Mouse (Mus musculus): ENCODE data around the gene Chka.

The Chka gene

DNA sequence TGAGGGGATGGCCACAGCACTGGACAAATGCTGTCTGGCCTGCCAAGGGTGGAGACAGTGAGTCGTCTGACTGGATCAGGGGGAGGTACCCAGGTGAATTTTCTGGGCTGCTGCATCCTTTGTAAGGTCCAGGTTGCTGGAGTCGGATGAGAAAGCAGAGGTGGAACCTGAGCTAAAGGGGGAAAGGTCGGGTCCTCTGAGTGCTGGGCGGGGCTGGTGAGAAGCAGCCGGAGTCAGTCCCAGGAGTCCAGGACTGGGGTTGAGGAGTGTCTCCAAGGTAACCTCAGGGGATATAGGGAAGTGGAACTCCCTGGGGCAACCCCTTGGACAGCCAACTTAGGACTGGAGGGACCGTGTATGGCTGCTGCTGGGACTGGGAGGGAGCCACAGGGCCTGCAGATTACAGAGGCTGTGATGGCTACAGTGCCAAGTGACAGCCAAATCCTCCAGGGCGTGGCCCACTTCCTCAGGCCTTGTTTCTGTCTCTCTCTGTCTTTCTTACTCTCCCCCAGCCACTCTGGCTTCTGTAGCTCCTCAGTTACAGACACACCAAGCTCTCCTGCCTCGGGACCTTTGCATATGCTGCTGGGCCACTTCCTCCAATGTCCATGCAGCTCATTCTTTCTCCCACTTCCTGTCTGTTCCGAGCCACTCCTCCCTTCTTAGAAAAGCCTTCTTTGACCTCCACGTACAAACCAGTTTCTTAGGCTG is 71.2 kb downstream of the Chka start:
- 66% methylated on average over 10 of the region's 10 CpGs for WGBS

- whole genome bisulfite sequencing, result 60% methylated on average over 13 of the region's 13 CpGs
Measured at GRCm38 (mm10) chr19:3923586-3923985, 72.0 kb downstream of the Chka start.

DNA sequence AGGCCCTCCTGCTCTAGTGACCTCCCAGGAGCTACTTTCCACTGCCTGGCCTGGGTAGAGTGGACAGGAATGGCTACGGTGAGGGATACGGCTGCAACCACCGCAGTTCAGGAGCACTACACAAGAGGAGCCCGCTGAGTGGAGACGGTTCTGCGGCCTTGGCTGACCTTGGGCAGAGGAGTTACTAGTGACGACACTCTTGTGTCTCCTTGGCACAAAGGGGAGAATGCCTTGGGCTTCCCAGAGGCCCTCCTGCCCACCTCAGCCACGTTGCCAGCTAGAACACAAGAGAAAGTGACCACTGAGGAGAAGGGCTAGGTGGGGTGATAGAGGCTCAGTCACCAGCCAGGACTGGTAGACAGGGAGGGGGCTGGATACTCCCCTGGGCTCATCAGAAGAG is 72.6 kb downstream of the Chka start:
- 82% methylated on average over 8 of the region's 8 CpGs for WGBS

DNA sequence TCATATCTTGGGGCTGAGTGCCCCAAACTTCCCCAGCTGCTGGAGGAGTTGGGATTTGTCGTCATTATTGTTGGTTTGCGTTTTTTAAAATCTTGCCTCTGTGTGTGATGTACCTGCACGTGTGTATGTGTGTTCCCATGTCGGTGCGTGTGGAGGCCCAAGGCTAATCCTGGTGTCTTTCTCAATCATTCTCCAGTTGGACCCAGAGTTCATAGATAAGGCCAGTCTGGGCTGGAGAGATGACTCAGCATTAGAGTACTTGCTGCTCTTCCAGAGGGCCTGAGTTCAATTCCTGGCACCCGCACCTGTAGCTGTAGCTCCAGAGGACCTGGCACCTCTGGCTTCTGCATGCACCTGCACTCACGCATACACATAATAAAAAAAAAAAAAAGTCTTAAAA is 73.3 kb downstream of the Chka start:
- WGBS, result 97% methylated on average over 7 of the region's 7 CpGs

DNA sequence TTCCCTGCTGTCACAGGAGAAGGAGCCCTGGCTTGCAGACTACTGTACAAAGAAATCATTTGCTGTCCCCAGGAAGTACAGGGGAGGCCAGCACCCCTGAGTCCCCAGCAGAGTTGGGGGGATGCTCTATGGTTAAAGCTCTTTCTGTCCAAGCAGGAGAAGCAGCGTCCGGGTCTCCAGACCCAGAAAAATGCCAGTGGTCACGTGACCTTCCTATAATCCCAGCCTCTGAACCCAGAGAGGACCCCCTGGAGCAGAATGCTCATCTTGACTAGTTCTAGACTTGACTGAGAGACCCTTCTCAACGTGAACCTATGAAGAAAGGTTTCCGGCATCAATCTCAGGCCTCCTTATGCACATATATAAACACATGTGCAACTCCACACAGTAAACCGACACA is 74.3 kb downstream of the Chka start:
- WGBS, result 92% methylated on average over 6 of the region's 6 CpGs

DNA sequence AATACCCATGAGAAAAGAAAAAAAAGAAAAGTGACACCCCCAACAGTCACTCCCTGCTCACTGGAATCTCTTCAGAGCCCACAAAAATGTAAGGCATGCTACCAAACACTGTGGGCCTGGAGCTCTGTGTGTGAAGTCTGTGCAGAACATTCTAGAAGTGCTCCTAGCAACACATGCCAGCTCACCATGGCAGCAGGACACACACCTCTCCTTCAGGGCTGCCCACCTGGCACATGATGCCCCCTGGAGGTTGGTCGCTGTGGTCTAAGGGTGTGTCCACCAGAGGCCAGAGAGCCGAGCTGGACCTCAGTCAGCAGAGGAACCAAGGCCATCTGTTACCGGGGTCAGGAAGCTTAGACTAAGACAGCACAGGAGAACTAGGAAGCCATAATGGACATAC is 74.7 kb downstream of the Chka start:
- WGBS, result 74% methylated on average over 3 of the region's 3 CpGs

- WGBS, result 74% methylated on average over 6 of the region's 6 CpGs
Measured at GRCm38 (mm10) chr19:3926685-3927084, 75.1 kb downstream of the Chka start.

GRCm38 (mm10) chr19:3927989-3928388 is 76.4 kb downstream of the Chka start:
- 89% methylated on average over 4 of the region's 4 CpGs for WGBS

GRCm38 (mm10) chr19:3928779-3929178 is 77.2 kb downstream of the Chka start:
- WGBS, result 63% methylated on average over 4 of the region's 4 CpGs

DNA sequence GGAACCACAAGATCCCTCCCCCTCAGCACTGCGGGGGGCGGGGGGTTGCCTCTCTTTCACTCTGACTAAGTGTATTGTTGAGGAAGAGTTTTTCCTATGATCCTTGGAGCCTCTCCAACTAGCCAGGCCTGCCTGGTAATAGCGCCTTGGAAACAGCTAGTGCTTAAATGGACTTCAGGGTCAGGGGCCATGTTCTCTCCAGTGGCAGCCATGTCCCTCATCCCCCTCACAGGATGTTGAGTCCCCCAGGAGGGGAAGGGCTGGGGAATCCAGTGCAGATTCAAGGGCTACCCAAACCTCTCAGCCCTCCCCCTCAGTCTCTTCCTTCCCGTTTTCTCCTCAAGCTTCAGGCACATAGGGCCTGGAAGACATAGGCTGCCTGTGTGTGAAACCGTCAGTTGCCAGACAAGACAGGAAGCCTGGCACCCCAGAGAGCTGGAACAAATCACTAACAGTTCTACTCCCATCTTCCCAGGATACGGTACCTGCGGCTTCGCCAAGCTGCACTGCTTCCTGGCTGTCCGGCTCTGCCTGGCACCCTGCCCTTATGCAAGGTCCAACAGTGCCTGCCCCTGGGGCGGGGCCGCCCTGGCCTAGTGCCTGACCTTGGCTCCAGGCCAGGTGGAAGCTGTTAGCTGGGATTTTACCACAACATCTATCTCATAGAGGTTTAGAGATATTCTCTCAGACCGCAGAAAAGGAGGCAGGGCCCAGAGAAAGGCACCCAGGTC is 77.8 kb downstream of the Chka start, which contains the start of gene Aldh3b1:
TSS of gene Aldh3b1 (minus strand) at position 598 of the 731 bp plus-strand sequence.
- 30% methylated on average over 12 of the region's 12 CpGs for WGBS

DNA sequence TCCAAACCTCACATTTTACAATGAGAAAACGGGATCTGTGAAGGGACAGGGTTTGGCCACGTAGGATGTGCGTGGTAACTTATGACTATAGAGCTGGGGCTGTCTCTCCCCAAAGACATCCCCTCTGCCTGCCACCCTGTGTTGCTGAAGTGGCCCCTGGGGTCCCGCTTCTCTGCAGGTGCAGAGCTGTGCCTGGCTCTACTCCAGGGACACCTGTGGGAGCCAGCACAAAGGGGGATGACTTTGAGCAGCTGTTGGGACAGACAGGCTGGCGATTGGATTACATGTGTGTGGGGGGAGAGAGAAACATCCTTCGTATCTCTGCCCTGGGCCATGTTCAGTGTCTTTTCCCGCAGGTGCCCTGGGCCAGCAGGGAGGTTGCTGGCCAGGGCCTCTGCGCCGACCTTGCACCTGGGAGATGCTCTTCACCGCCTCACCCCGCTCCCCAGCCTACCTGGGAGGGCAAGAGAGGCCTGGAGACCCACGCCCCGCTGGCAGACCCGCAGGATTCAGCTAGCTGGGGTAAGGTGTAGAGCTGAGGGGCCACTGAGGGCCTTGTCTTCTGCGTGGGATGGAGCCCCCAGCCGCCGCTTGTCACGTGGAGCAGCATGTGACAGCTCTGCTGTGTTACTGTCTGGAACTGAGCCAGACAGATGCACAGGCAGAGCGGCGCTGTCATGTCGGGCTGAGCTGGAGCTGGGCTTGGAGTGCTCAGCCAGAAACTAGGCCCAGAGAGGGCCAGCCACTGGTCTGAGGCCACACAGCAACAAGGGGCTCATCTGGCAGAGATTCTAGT is 78.9 kb downstream of the Chka start:
- 70% methylated on average over 21 of the region's 21 CpGs for WGBS

DNA sequence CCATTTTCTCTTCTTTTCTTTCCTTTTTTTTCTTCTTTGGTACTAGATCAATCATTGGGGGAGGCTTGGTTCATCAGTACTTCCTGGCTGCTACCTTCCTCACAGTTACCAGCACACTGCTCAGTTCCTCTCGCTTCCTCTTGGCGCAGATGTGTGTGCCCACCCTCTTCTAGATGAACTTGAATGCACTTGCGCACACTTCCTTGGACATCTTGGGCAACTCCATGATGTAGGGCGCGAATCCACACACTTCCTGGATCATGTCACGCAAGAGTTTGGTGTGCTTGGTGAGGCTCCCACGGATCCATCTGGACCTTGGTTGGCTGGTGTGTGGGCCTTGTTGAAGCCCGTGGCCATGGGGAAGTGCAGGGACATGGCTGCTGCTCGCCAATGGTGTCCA is 80.1 kb downstream of the Chka start:
- 86% methylated on average over 9 of the region's 9 CpGs for WGBS

DNA sequence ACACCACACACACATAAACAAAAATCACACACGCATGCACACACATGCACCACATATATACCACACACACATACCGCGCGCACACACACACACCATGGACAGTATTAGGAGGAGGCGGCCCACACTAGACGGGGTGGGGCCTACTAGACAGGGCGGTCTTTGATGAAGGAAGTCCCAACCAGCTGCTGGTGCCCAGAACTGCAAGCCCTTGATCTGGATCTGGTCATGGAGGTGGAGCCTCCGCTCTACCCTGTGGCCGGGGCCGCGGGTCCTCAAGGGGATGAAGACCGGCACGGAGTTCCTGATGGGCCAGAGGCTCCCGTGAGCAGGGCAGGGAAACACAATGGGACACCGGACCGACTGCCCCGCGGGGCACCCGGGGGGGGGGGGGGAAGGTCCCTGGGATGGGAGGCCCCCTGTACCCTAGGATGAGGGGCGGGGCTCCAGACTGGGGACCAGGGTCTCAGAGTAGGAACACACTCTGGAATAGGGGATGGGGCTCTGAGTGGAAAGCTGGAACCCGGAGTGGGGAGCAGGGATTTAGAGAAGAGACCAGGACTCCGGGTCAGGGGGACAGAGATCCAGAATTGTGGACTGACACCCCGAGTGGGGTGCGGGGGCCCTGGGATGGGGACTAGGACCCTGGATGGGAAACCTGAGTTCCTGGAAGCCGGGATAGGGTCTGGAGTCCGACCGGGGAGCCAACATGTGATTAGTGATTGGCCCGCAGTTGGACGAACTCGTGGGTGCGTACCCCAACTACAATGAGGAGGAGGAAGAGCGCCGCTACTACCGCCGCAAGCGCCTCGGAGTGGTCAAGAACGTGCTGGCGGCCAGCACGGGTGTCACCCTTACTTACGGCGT is 83.7 kb downstream of the Chka start, which contains the start of gene Unc93b1:
TSS of gene Unc93b1 (plus strand) at position 155 of the 864 bp plus-strand sequence.
- WGBS, result 12% methylated on average over 42 of the region's 42 CpGs

- 12% methylated on average over 22 of the region's 22 CpGs for WGBS
Measured at GRCm38 (mm10) chr19:3935896-3936850, 84.6 kb downstream of the Chka start.

DNA sequence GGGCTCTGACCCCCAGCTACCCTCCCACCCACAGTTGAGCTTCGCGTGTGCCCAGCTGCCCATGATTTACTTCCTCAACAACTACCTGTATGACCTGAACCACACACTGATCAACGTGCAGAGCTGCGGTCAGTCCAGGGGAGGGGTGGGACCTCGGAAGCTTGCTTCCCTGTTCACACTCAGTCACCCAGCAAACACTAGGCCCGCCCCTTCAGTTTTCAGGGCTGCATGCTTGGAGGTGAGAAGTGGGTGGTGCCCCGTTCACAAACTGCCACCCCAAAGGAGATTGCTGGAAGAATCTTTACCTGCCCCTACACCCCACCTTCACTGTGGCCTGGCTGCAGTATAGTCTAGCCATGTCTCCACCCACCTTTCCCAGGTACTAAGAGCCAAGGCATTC is 90.7 kb downstream of the Chka start:
- 89% methylated on average over 7 of the region's 7 CpGs for WGBS

DNA sequence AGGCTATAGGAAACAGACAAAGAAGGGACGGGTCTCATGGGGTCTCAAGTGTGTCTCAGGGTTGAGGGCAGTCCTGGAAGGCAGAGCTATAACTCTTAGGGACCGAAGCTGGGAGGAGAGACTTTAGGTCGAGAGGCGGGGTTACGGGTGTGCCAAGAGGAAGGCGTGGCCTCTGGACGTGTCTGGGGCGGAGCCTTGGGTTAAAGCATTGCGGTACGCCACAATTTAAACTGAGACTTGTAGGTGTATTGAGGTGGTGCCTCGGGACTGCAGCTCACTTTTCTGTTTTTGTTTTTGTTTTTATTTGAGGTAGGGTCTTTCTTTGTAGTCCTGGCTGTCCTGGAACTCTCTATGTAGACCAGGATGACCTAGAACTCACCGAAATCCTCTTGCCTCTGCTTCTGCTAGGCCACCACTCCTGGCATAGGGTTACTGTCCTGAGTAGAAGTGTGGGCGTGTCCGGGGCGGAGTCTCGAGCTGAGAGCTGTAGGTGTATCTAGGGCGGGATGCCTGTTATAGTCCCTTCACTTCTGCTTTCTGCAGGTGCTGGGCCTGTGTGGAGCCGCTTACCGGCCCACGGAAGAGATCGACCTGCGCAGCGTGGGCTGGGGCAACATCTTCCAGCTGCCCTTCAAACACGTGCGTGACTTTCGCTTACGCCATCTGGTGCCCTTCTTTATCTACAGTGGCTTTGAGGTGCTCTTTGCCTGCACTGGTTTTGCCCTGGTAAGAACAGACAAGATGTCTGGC is 91.6 kb downstream of the Chka start:
- 33% methylated on average over 27 of the region's 27 CpGs for WGBS
